In genomic region chr4:108018241-108018923, GRCm38 (mm10) we compare ENCODE assay signal across 22 mouse cellular contexts. TPM values are rescaled to one million over a fixed set of nuclear protein-coding genes. Genes with fewer than 3 reads are reported as not detected.
DNase-seq lines count a peak whose midpoint lies in the region; ATAC-seq and TF ChIP-seq lines count a peak whose summit lies in the region.
"Had no signal": no experiment of that assay in that cellular context is flagged by ENCODE, and none has a peak within 500 bp of the region (broad histone marks: within the 10 kb centered on the region; RNA-seq: fewer than 3 reads in every experiment).

No protein-coding gene starts in this region.

- no peak overlapping the region for H3K4me3 ChIP-seq in hindbrain, embryonic 10.5 days
- no peak overlapping the region for H3K4me3 ChIP-seq in hindbrain, embryonic 13.5 days
- no peak overlapping the region for H3K4me3 ChIP-seq in thymus, adult 2 months (ENCODE audit: control insufficient read depth, insufficient read depth, low read length)
- H3K4me3 ChIP-seq: heart, embryonic 13.5 days; megakaryocyte, embryonic 14.5 days; neural tube, embryonic 15.5 days; stomach, embryonic 15.5 days had no signal

- ATAC-seq in hindbrain, embryonic 13.5 days (ENCODE audit: low FRiP score) = no peak
- ATAC-seq: hindbrain, embryonic 16.5 days; intestine, embryonic 16.5 days had no signal

- no peak overlapping the region for H3K4me2 ChIP-seq in hindbrain, embryonic 13.5 days
- H3K4me2 ChIP-seq: heart, embryonic 13.5 days; neural tube, embryonic 15.5 days; stomach, embryonic 15.5 days had no signal

- H3K4me1 ChIP-seq in hindbrain, embryonic 10.5 days (replicated peaks) = peaks cover 17% of the 10 kb centered on the region
- H3K4me1 ChIP-seq in hindbrain, embryonic 13.5 days (replicated peaks) = peaks cover 8% of the 10 kb centered on the region; the same call in 1 of the 2 replicates
- H3K4me1 ChIP-seq in thymus, adult 2 months (replicated peaks; ENCODE audit: control insufficient read depth, insufficient read depth, low read length) = peaks cover 20% of the 10 kb centered on the region
- H3K4me1 ChIP-seq: neural tube, embryonic 15.5 days; stomach, embryonic 15.5 days had no signal

- DNase-seq in hindbrain, embryonic 10.5 days (ENCODE audit: low spot score) = no peak
- DNase-seq in thymus, adult 2 months = peak; percentile 16
- DNase-seq in thymus, adult 18-20 months = no peak
- peak; percentile 54 to 64 for DNase-seq in thymus, postnatal 10 days (ENCODE audit: low spot score in 2 of 2)
- no peak for DNase-seq in embryo, embryonic 11 days
- no peak for DNase-seq in spleen, adult 18-20 months
- DNase-seq: cerebellum, adult 2 months; gastrocnemius, postnatal 36 days; kidney, postnatal 36 days; liver; lung, postnatal 10 days had no signal

- TF ChIP-seq CTCF in thymus, adult 2 months (IDR thresholded peaks at IDR 0.05; ENCODE audit: borderline replicate concordance, control insufficient read depth, extremely low read depth, insufficient read depth, low read length, poor library complexity) = no peak

- peak overlapping the region; percentile 53; the same call in 1 of the 2 replicates for H3K27ac ChIP-seq in hindbrain, embryonic 10.5 days
- H3K27ac ChIP-seq in hindbrain, embryonic 13.5 days = no peak overlapping the region
- H3K27ac ChIP-seq in thymus, adult 2 months (ENCODE audit: control insufficient read depth, insufficient read depth, low read length) = no peak overlapping the region
- H3K27ac ChIP-seq: heart, embryonic 13.5 days; neural tube, embryonic 15.5 days; stomach, embryonic 15.5 days had no signal

- no peak for TF ChIP-seq POLR2A in thymus, adult 2 months (IDR thresholded peaks at IDR 0.05; ENCODE audit: control insufficient read depth, extremely low read depth, insufficient read depth, low read length, poor library complexity)

- no peak overlapping the region for H3K9ac ChIP-seq in hindbrain, embryonic 13.5 days
- H3K9ac ChIP-seq: heart, embryonic 13.5 days; neural tube, embryonic 15.5 days; stomach, embryonic 15.5 days had no signal

- H3K36me3 ChIP-seq in hindbrain, embryonic 10.5 days = no peaks in the 10 kb centered on the region
- no peaks in the 10 kb centered on the region for H3K36me3 ChIP-seq in hindbrain, embryonic 13.5 days
- H3K36me3 ChIP-seq in thymus, adult 2 months (ENCODE audit: control insufficient read depth, insufficient read depth, low read length) = no peaks in the 10 kb centered on the region
- H3K36me3 ChIP-seq: heart, embryonic 13.5 days; neural tube, embryonic 15.5 days; stomach, embryonic 15.5 days had no signal

- WGBS in hindbrain, embryonic 10.5 days = 60% methylated on average over 10 of the region's 10 CpGs
- 60% methylated on average over 10 of the region's 10 CpGs for WGBS in hindbrain, embryonic 13.5 days
- 47% methylated on average over 10 of the region's 10 CpGs for WGBS in thymus, adult 2 months

- H3K27me3 ChIP-seq in hindbrain, embryonic 10.5 days (ENCODE audit: insufficient read depth, poor library complexity, severe bottlenecking) = no peaks in the 10 kb centered on the region
- H3K27me3 ChIP-seq in hindbrain, embryonic 13.5 days = no peaks in the 10 kb centered on the region
- no peaks in the 10 kb centered on the region for H3K27me3 ChIP-seq in thymus, adult 2 months (ENCODE audit: control insufficient read depth, insufficient read depth, low read length)
- H3K27me3 ChIP-seq: neural tube, embryonic 15.5 days; stomach, embryonic 15.5 days had no signal

- H3K9me3 ChIP-seq in hindbrain, embryonic 10.5 days = no peaks in the 10 kb centered on the region
- no peaks in the 10 kb centered on the region for H3K9me3 ChIP-seq in hindbrain, embryonic 13.5 days
- H3K9me3 ChIP-seq: neural tube, embryonic 15.5 days; stomach, embryonic 15.5 days had no signal

RNA-seq across cellular contexts. Expression of gene Slc1a7, which starts 50.2 kb away (rescaled TPM):
- not detected in 2 replicates for polyA plus RNA-seq in hindbrain, embryonic 10.5 days (2016; fragmentation: Nextera tagmentation; extraction: Ambion mirVana)
- polyA plus RNA-seq in hindbrain, embryonic 13.5 days (2015; fragmentation: Nextera tagmentation; extraction: Ambion mirVana) = not detected in 2 replicates
- 0.18 and 0.23 TPM in 2 replicates for polyA plus RNA-seq in thymus, adult 2 months (2012; rRNA removed)
- polyA plus RNA-seq: C2C12; forebrain, embryonic 16.5 days; heart, embryonic 13.5 days; kidney, embryonic 14.5 days; liver, embryonic 16.5 days; neural tube, embryonic 15.5 days had no signal

Comparison
In these comparisons a context has a peak if more than half of its experiments do, and no peak if none do; other contexts are left out.
1. DNase-seq: peak in thymus, adult 2 months (single experiment) and thymus, postnatal 10 days (2 of 2); none in hindbrain, embryonic 10.5 days (single experiment), thymus, adult 18-20 months (0 of 2), embryo, embryonic 11 days (single experiment) and spleen, adult 18-20 months (0 of 2).